Mouse (Mus musculus) cerebellum, postnatal 4 days (tissue): ENCODE results near the gene Asprv1.

Experiments
- DNase-seq, 2 experiments: peaks; one replicate each; pipeline ENCODE4 v3.0.0; 2022; ENCODE audit warnings: low spot score in 2 of 2, mixed read lengths in 1 of 2

Gene Asprv1

GRCm38 (mm10) chr6:86615301-86615700, 12.7 kb upstream of the Asprv1 start:
- DNase-seq: no peak

GRCm38 (mm10) chr6:86623201-86623600, 4.8 kb upstream of the Asprv1 start:
- DNase-seq: no peak

- no peak for DNase-seq
Measured at GRCm38 (mm10) chr6:86624074-86625030, 3.6 kb upstream of the Asprv1 start.

- no peak for DNase-seq
Measured at GRCm38 (mm10) chr6:86630141-86630540, 2.2 kb downstream of the Asprv1 start.

GRCm38 (mm10) chr6:86636495-86636894, 8.5 kb downstream of the Asprv1 start:
- no peak for DNase-seq

- DNase-seq: no peak
Measured at GRCm38 (mm10) chr6:86637171-86637835, 9.3 kb downstream of the Asprv1 start.

- no peak for DNase-seq
Measured at GRCm38 (mm10) chr6:86637860-86638259, 9.9 kb downstream of the Asprv1 start.

GRCm38 (mm10) chr6:86638434-86638833, 10.5 kb downstream of the Asprv1 start:
- DNase-seq: no peak

- DNase-seq: no peak
Measured at GRCm38 (mm10) chr6:86639180-86640160, 11.5 kb downstream of the Asprv1 start.

- DNase-seq: no peak
Measured at GRCm38 (mm10) chr6:86640161-86640560, 12.2 kb downstream of the Asprv1 start.

GRCm38 (mm10) chr6:86640776-86641175, 12.8 kb downstream of the Asprv1 start:
- no peak for DNase-seq

- DNase-seq: no peak
Measured at GRCm38 (mm10) chr6:86641716-86642115, 13.8 kb downstream of the Asprv1 start.

- DNase-seq: no peak
Measured at GRCm38 (mm10) chr6:86644775-86645400, 16.9 kb downstream of the Asprv1 start.

GRCm38 (mm10) chr6:86645551-86645950, 17.6 kb downstream of the Asprv1 start:
- DNase-seq: no peak

GRCm38 (mm10) chr6:86646143-86646542, 18.2 kb downstream of the Asprv1 start:
- DNase-seq: no peak

- DNase-seq: no peak
Measured at GRCm38 (mm10) chr6:86653026-86653425, 25.1 kb downstream of the Asprv1 start.

- no peak for DNase-seq
Measured at GRCm38 (mm10) chr6:86654270-86654916, 26.4 kb downstream of the Asprv1 start.

- no peak for DNase-seq
Measured at GRCm38 (mm10) chr6:86658501-86658900, 30.5 kb downstream of the Asprv1 start.

- DNase-seq: no peak
Measured at GRCm38 (mm10) chr6:86660161-86660877, 32.4 kb downstream of the Asprv1 start.

- no peak for DNase-seq
Measured at GRCm38 (mm10) chr6:86665076-86665475, 37.1 kb downstream of the Asprv1 start.
